Mouse (Mus musculus) testis, adult 2 months (tissue): ENCODE measurements around the gene Tchhl1.

Experiments
- CTCF ChIP-seq: fragments of 200-500 bp; IDR thresholded peaks from 2 replicates; pipeline ENCODE4 v1.5.1; 2012; ENCODE audit warnings: low read depth, mild to moderate bottlenecking, inconsistent platforms, low read length, moderate library complexity; ENCODE audit not compliant: control insufficient read depth, insufficient read depth, insufficient replicate concordance
- POLR2A ChIP-seq: fragments of 200-500 bp; IDR thresholded peaks from 2 replicates; pipeline ENCODE4 v1.6.1; 2012; ENCODE audit warnings: low read depth, mild to moderate bottlenecking, inconsistent platforms, low read length, moderate library complexity; ENCODE audit not compliant: control insufficient read depth

DNA sequence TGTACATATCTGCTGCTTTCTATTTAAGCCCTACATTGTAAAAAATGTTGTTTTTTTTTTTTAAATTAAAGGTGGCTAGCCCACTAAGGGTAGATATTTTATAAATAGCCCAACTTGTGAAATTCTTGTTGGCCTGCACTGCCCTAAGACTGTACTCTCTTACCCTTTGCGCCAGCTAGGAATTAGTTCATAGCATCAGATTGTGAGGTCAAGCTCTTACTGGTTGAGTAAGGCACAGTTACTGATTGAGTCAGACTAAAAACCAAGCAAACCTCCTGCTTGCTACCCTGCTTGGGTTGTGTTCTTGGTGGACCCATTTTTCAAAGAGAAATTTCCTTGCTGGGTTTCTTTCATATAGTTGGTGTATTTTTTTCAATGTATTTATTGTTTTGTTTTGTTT lies 43.2 kb downstream of the Tchhl1 start:
- TF ChIP-seq CTCF, result no peak
- TF ChIP-seq POLR2A, result no peak
